Mouse (Mus musculus): Measurements from ENCODE around the gene Tmem184b. TPM values are rescaled to one million over a fixed set of nuclear protein-coding genes. Genes with fewer than 3 reads are reported as not detected.

Tmem184b gene
- total RNA-seq (2023) = 46.1 TPM

GRCm38 (mm10) chr15:79402836-79403762 is at the start of gene Tmem184b:
Gene Tmem184b, minus strand, starts transcription at chr15:79403569.

DNA sequence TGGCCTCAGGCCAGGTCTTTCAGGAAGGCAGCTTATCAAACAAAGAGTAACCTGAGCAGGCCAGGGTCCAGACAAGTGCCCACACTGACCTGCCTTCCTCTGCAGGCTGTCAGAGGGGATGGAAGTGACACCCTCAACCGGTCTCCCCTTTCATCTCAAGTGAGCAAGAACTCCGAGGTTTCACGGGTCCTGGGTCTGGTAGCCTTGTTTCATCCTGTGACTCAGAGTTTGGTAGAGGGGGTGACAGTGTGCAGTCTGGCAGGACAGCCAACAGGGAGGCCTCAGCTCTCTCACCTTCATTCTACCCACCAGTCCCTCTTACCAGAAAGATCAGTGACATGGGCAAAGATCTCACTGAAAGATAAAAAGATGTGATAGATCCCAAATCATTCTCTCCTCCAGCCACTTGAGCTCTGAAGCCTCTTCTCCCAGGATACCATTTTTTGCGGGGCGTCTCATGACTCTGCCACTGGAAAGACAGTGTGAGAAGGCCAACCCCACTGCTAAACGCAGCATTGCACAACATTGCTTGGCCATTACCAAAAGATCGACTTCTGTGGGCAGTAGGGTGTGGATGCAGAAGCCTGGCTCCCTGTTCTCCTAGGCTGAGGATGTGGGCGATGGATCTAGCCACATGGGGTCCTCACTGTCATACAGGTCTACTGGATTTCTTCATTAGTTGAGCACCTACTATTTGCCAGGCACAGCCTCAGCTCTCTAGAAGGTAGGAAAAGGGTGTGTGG is 57.1 kb downstream of the Tmem184b start, which contains the start of gene Maff:
TSS of gene Maff (plus strand) at position 571 of the 743 bp plus-strand sequence.

GRCm38 (mm10) chr15:79328058-79328938 is 75.1 kb downstream of the Tmem184b start, which contains the start of gene Pla2g6:
Gene Pla2g6, minus strand, starts transcription at chr15:79328390.

Other genes starting within 250 kb of the Tmem184b start
- gene Sox10, start 238.3 kb downstream of the Tmem184b start, total RNA-seq (2023) = not detected
- 26.0 TPM for gene Pick1, start 174.4 kb downstream of the Tmem184b start, total RNA-seq (2023)
- gene Gm49486, start 174.2 kb downstream of the Tmem184b start, total RNA-seq (2023) = 0.73 TPM
- not detected for gene Slc16a8, start 148.8 kb downstream of the Tmem184b start, total RNA-seq (2023)
- 1.9 TPM for gene Baiap2l2, start 118.0 kb downstream of the Tmem184b start, total RNA-seq (2023)
- 13.1 TPM for gene Pla2g6, start 75.2 kb downstream of the Tmem184b start, total RNA-seq (2023)
- 241 TPM for gene Maff, start 56.9 kb downstream of the Tmem184b start, total RNA-seq (2023)
- gene Csnk1e, start 52.0 kb upstream of the Tmem184b start, total RNA-seq (2023) = 100 TPM
- not detected for gene Kcnj4, start 101.7 kb upstream of the Tmem184b start, total RNA-seq (2023)
- not detected for gene Kdelr3, start 112.8 kb upstream of the Tmem184b start, total RNA-seq (2023)
- 317 TPM for gene Ddx17, start 143.2 kb upstream of the Tmem184b start, total RNA-seq (2023)
- not detected for gene Dmc1, start 201.5 kb upstream of the Tmem184b start, total RNA-seq (2023)

Measured in CD4-positive naive resting alpha-beta T cell, adult 76 days (primary cell).